Mouse (Mus musculus): ENCODE results near the gene H2-K1.

DNA sequence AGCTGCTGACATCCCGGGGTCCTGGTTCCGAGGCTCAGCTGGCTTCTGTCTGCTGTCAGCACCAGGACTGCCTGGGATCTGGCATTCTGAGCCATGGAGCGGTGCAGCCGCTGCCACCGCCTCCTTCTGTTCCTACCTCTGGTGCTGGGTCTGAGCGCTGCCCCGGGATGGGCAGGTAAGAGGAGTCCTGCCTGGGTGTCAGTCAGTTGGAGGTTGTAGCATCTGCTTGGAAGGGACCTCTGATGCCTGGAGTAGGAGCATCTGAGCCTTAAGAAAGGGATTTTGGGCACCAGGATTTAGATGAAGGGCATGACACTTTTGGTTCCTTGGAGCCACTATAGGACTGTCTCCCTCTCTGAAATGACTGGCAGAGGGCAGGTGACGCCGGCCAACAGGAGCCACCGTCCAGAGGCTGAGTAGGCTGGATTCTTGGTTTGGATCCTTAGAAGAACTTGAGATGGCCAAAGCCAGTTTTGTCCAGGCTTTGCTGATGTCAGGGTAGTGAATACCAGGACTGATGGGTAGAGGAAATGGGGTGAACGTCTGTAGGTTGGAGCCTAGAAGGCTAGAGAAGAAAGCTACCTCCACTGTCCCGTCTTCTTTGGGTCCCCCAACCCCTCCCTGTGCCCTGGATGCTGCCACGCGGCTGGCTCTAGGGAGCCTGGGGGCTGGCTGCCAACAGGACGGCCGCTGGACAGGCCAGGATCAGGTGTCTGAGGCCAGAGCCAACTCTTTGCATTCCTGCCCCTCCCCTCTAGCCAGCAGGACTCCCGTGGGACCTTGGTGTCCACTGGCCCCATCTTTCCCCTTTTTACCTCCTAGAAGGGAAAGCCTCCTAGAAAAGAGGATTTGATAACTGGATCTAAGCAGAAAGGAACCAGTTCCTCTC lies 39.7 kb upstream of the H2-K1 start:
- TF ChIP-seq CTCF (IDR thresholded peaks at IDR 0.05; ENCODE audit: borderline replicate concordance, insufficient read depth, low read length) (no peak), POLR2A (IDR thresholded peaks at IDR 0.05; ENCODE audit: low read depth, low read length) (no peak)

All from embryonic fibroblast, embryonic 13.5 days (primary cell).